8 mouse cellular contexts compared by ENCODE assay signal in genomic region chr19:5529325-5530137, GRCm38 (mm10). TPM values are rescaled to one million over a fixed set of nuclear protein-coding genes. Genes with fewer than 3 reads are reported as not detected.
DNase-seq lines count a peak whose midpoint lies in the region; ATAC-seq and TF ChIP-seq lines count a peak whose summit lies in the region.

No protein-coding gene starts in this region.

- TF ChIP-seq POLR2A in bone marrow macrophage, adult 2 months (IDR thresholded peaks at IDR 0.05; ENCODE audit: borderline replicate concordance, low read depth, low read length): no peak
- no peak for TF ChIP-seq POLR2A in limb, embryonic 14.5 days (IDR thresholded peaks at IDR 0.05; ENCODE audit: borderline replicate concordance, extremely low read depth, insufficient read depth, insufficient read length)
- TF ChIP-seq POLR2A in spleen, adult 2 months (IDR thresholded peaks at IDR 0.05; ENCODE audit: low read depth, low read length): no peak

- no peak overlapping the region for H3K9ac ChIP-seq in embryonic facial prominence, embryonic 15.5 days
- no peak overlapping the region for H3K9ac ChIP-seq in kidney, embryonic 14.5 days (ENCODE audit: low read depth, low read length)
- 0 out of 2 replicates have a peak overlapping the region, but pooled peaks have one; percentile 13 for H3K9ac ChIP-seq in limb, embryonic 14.5 days (ENCODE audit: low read depth, low read length, severe bottlenecking)
- 0 out of 2 replicates have a peak overlapping the region, but pooled peaks have one; percentile 24 for H3K9ac ChIP-seq in midbrain, embryonic 16.5 days (ENCODE audit: low read depth, low read length)

- ATAC-seq in embryonic facial prominence, embryonic 15.5 days (ENCODE audit: insufficient number of reproducible peaks, low FRiP score, low TSS enrichment, low read depth): peak; percentile 92
- peak; percentile 97 for ATAC-seq in kidney, embryonic 14.5 days (ENCODE audit: low FRiP score, low TSS enrichment)
- ATAC-seq in limb, embryonic 14.5 days (ENCODE audit: low FRiP score, low read depth): peak; percentile 94
- peak; percentile 86 for ATAC-seq in midbrain, embryonic 16.5 days

- H3K9me3 ChIP-seq in embryonic facial prominence, embryonic 15.5 days (replicated peaks): no peaks in the 10 kb centered on the region
- no peaks in the 10 kb centered on the region for H3K9me3 ChIP-seq in heart, embryonic 10.5 days
- no peaks in the 10 kb centered on the region for H3K9me3 ChIP-seq in kidney, embryonic 14.5 days (ENCODE audit: control insufficient read depth, low read length)
- H3K9me3 ChIP-seq in limb, embryonic 14.5 days (ENCODE audit: control insufficient read depth, low read length): no peaks in the 10 kb centered on the region
- H3K9me3 ChIP-seq in midbrain, embryonic 16.5 days (replicated peaks; ENCODE audit: control insufficient read depth, low read length, poor library complexity, severe bottlenecking): no peaks in the 10 kb centered on the region

- peak; percentile 75 for TF ChIP-seq CTCF in bone marrow macrophage, adult 2 months (IDR thresholded peaks at IDR 0.05; ENCODE audit: low read depth, low read length)
- TF ChIP-seq CTCF in spleen, adult 2 months (IDR thresholded peaks at IDR 0.05; ENCODE audit: extremely low read depth, insufficient read depth, insufficient read length, insufficient replicate concordance): peak; percentile 100

- H3K4me2 ChIP-seq in embryonic facial prominence, embryonic 15.5 days (replicated peaks): peak overlapping the region; percentile 49
- H3K4me2 ChIP-seq in kidney, embryonic 14.5 days (replicated peaks; ENCODE audit: low read depth, low read length): peak overlapping the region; percentile 42
- peak overlapping the region; percentile 37 for H3K4me2 ChIP-seq in limb, embryonic 14.5 days (replicated peaks; ENCODE audit: low read depth, low read length, severe bottlenecking)
- peak overlapping the region; percentile 34 for H3K4me2 ChIP-seq in midbrain, embryonic 16.5 days (ENCODE audit: low read length)

- no peaks in the 10 kb centered on the region for H3K36me3 ChIP-seq in embryonic facial prominence, embryonic 15.5 days
- H3K36me3 ChIP-seq in heart, embryonic 10.5 days: no peaks in the 10 kb centered on the region
- no peaks in the 10 kb centered on the region for H3K36me3 ChIP-seq in kidney, embryonic 14.5 days (ENCODE audit: control insufficient read depth, insufficient read depth, low read length)
- no peaks in the 10 kb centered on the region for H3K36me3 ChIP-seq in limb, embryonic 14.5 days (ENCODE audit: control insufficient read depth, insufficient read depth, low read length)
- no peaks in the 10 kb centered on the region for H3K36me3 ChIP-seq in midbrain, embryonic 16.5 days (ENCODE audit: control insufficient read depth, insufficient read depth, low read length)
- no peaks in the 10 kb centered on the region for H3K36me3 ChIP-seq in spleen, adult 2 months (ENCODE audit: control insufficient read depth, insufficient read depth, low read length)

- no peak overlapping the region for H3K27ac ChIP-seq in bone marrow macrophage, adult 2 months (ENCODE audit: insufficient read depth, low read depth, low read length)
- H3K27ac ChIP-seq in embryonic facial prominence, embryonic 15.5 days (replicated peaks): peak overlapping the region; percentile 77
- no peak overlapping the region for H3K27ac ChIP-seq in heart, embryonic 10.5 days
- H3K27ac ChIP-seq in kidney, embryonic 14.5 days (ENCODE audit: low read depth, low read length): peak overlapping the region; percentile 84
- no peak overlapping the region for H3K27ac ChIP-seq in limb, embryonic 14.5 days (replicated peaks; ENCODE audit: low read depth, low read length)
- peak overlapping the region; percentile 11; the same call in 1 of the 2 replicates for H3K27ac ChIP-seq in midbrain, embryonic 16.5 days (ENCODE audit: low read length)
- 0 out of 2 replicates have a peak overlapping the region, but pooled peaks have one; percentile 18 for H3K27ac ChIP-seq in spleen, adult 2 months (ENCODE audit: insufficient read depth, low read length)

- peaks cover 11% of the 10 kb centered on the region for H3K4me1 ChIP-seq in bone marrow macrophage, adult 2 months (ENCODE audit: control insufficient read depth, insufficient read depth, low read length)
- peaks cover 18% of the 10 kb centered on the region for H3K4me1 ChIP-seq in embryonic facial prominence, embryonic 15.5 days
- H3K4me1 ChIP-seq in heart, embryonic 10.5 days: peaks cover 11% of the 10 kb centered on the region
- 0 out of 2 replicates have a peak, but pooled peaks cover 3% of the 10 kb centered on the region for H3K4me1 ChIP-seq in kidney, embryonic 14.5 days (ENCODE audit: control insufficient read depth, insufficient read depth, low read length)
- peaks cover 4% of the 10 kb centered on the region; the same call in 1 of the 2 replicates for H3K4me1 ChIP-seq in limb, embryonic 14.5 days (ENCODE audit: control insufficient read depth, insufficient read depth, low read length)
- H3K4me1 ChIP-seq in midbrain, embryonic 16.5 days (ENCODE audit: control insufficient read depth, insufficient read depth, low read length): peaks cover 10% of the 10 kb centered on the region
- peaks cover 5% of the 10 kb centered on the region; the same call in 1 of the 2 replicates for H3K4me1 ChIP-seq in spleen, adult 2 months (ENCODE audit: control insufficient read depth, insufficient read depth, insufficient read length)

- 6% methylated on average over 20 of the region's 20 CpGs for WGBS in embryonic facial prominence, embryonic 15.5 days
- 20% methylated on average over 20 of the region's 20 CpGs for WGBS in heart, embryonic 10.5 days
- WGBS in kidney, embryonic 14.5 days: 13% methylated on average over 20 of the region's 20 CpGs
- WGBS in limb, embryonic 14.5 days: 11% methylated on average over 20 of the region's 20 CpGs
- WGBS in midbrain, embryonic 16.5 days: 9% methylated on average over 20 of the region's 20 CpGs
- 19% methylated on average over 20 of the region's 20 CpGs for WGBS in spleen, adult 2 months

- peak; percentile 96 to 97 for DNase-seq in B cell, adult 2 months
- DNase-seq in heart, embryonic 10.5 days (ENCODE audit: low spot score): peak; percentile 97
- DNase-seq in limb, embryonic 14.5 days (ENCODE audit: low spot score): peak; percentile 94
- DNase-seq in spleen, adult 2 months (ENCODE audit: low read depth in 1 of 2, low spot score in 2 of 2): peak; percentile 78 to 94

- H3K27me3 ChIP-seq in embryonic facial prominence, embryonic 15.5 days: peaks cover 3% of the 10 kb centered on the region; the same call in 1 of the 2 replicates
- H3K27me3 ChIP-seq in heart, embryonic 10.5 days (ENCODE audit: insufficient read depth, poor library complexity, severe bottlenecking): peaks cover 30% of the 10 kb centered on the region
- H3K27me3 ChIP-seq in kidney, embryonic 14.5 days (ENCODE audit: control insufficient read depth, insufficient read depth, low read length): no peaks in the 10 kb centered on the region
- H3K27me3 ChIP-seq in limb, embryonic 14.5 days (ENCODE audit: control insufficient read depth, insufficient read depth, low read length): no peaks in the 10 kb centered on the region
- no peaks in the 10 kb centered on the region for H3K27me3 ChIP-seq in midbrain, embryonic 16.5 days (ENCODE audit: control insufficient read depth, insufficient read depth, low read depth, low read length)
- no peaks in the 10 kb centered on the region for H3K27me3 ChIP-seq in spleen, adult 2 months (ENCODE audit: control insufficient read depth, insufficient read depth, low read length)

- H3K4me3 ChIP-seq in bone marrow macrophage, adult 2 months (ENCODE audit: insufficient read depth, low read length): peak overlapping the region; percentile 41
- H3K4me3 ChIP-seq in embryonic facial prominence, embryonic 15.5 days (replicated peaks): peak overlapping the region; percentile 32
- H3K4me3 ChIP-seq in heart, embryonic 10.5 days: peak overlapping the region; percentile 27
- H3K4me3 ChIP-seq in kidney, embryonic 14.5 days (ENCODE audit: low read length): peak overlapping the region; percentile 12; the same call in 1 of the 2 replicates
- H3K4me3 ChIP-seq in limb, embryonic 14.5 days (replicated peaks; ENCODE audit: low read length): peak overlapping the region; percentile 4; the same call in 1 of the 2 replicates
- no peak overlapping the region for H3K4me3 ChIP-seq in midbrain, embryonic 16.5 days (ENCODE audit: low read depth, low read length)
- H3K4me3 ChIP-seq in spleen, adult 2 months (ENCODE audit: extremely low read depth, insufficient read depth, insufficient read length): peak overlapping the region; percentile 40; the same call in 1 of the 2 replicates

RNA-seq across cellular contexts. Expression of gene Snx32, which starts 19.2 kb away (rescaled TPM):
- 34.1 and 43.8 TPM in 2 replicates for polyA plus RNA-seq in bone marrow macrophage, adult 2 months (2012; ENCODE audit: insufficient read depth, insufficient read length, missing spikeins)
- polyA plus RNA-seq in embryonic facial prominence, embryonic 15.5 days (2015; fragmentation: Nextera tagmentation; extraction: Ambion mirVana): 10.7 and 11.7 TPM in 2 replicates
- 10.6 and 15.6 TPM in 2 replicates for polyA plus RNA-seq in heart, embryonic 10.5 days (2016; fragmentation: Nextera tagmentation; extraction: Ambion mirVana)
- 5.7 and 6.5 TPM in 2 replicates for polyA plus RNA-seq in kidney, embryonic 14.5 days (2014; fragmentation: Nextera tagmentation; extraction: Ambion mirVana)
- 23.6 and 26.0 TPM in 2 replicates for polyA plus RNA-seq in limb, embryonic 14.5 days (2012; rRNA removed)
- 9.6 and 10.5 TPM in 2 replicates for polyA plus RNA-seq in limb, embryonic 14.5 days (2014; fragmentation: Nextera tagmentation; extraction: Ambion mirVana)
- polyA plus RNA-seq in midbrain, embryonic 16.5 days (2015; fragmentation: Nextera tagmentation; extraction: Ambion mirVana): 112 and 116 TPM in 2 replicates
- polyA plus RNA-seq in spleen, adult 2 months (2012; rRNA removed): 10.8 and 12.2 TPM in 2 replicates

RNA-seq across cellular contexts. Expression of gene 1700020D05Rik, which starts 25.9 kb away (rescaled TPM):
- polyA plus RNA-seq in bone marrow macrophage, adult 2 months (2012; ENCODE audit: insufficient read depth, insufficient read length, missing spikeins): 5.1 and 7.7 TPM in 2 replicates
- 0.16 TPM in 1 of 2 replicates, not detected in the other for polyA plus RNA-seq in embryonic facial prominence, embryonic 15.5 days (2015; fragmentation: Nextera tagmentation; extraction: Ambion mirVana)
- polyA plus RNA-seq in heart, embryonic 10.5 days (2016; fragmentation: Nextera tagmentation; extraction: Ambion mirVana): 0.14 and 0.25 TPM in 2 replicates
- 0.19 TPM in 1 of 2 replicates, not detected in the other for polyA plus RNA-seq in kidney, embryonic 14.5 days (2014; fragmentation: Nextera tagmentation; extraction: Ambion mirVana)
- polyA plus RNA-seq in limb, embryonic 14.5 days (2012; rRNA removed): 2.4 and 3.1 TPM in 2 replicates
- polyA plus RNA-seq in limb, embryonic 14.5 days (2014; fragmentation: Nextera tagmentation; extraction: Ambion mirVana): not detected in 2 replicates
- not detected in 2 replicates for polyA plus RNA-seq in midbrain, embryonic 16.5 days (2015; fragmentation: Nextera tagmentation; extraction: Ambion mirVana)
- polyA plus RNA-seq in spleen, adult 2 months (2012; rRNA removed): 0.77 and 1.5 TPM in 2 replicates

RNA-seq across cellular contexts. Expression of gene Ovol1, which starts 30.9 kb away (rescaled TPM):
- not detected in 2 replicates for polyA plus RNA-seq in bone marrow macrophage, adult 2 months (2012; ENCODE audit: insufficient read depth, insufficient read length, missing spikeins)
- polyA plus RNA-seq in embryonic facial prominence, embryonic 15.5 days (2015; fragmentation: Nextera tagmentation; extraction: Ambion mirVana): 22.1 and 23.3 TPM in 2 replicates
- polyA plus RNA-seq in heart, embryonic 10.5 days (2016; fragmentation: Nextera tagmentation; extraction: Ambion mirVana): 0.35 TPM in 1 of 2 replicates, not detected in the other
- 11.1 and 11.8 TPM in 2 replicates for polyA plus RNA-seq in kidney, embryonic 14.5 days (2014; fragmentation: Nextera tagmentation; extraction: Ambion mirVana)
- 5.6 and 7.2 TPM in 2 replicates for polyA plus RNA-seq in limb, embryonic 14.5 days (2012; rRNA removed)
- 9.9 and 12.8 TPM in 2 replicates for polyA plus RNA-seq in limb, embryonic 14.5 days (2014; fragmentation: Nextera tagmentation; extraction: Ambion mirVana)
- polyA plus RNA-seq in midbrain, embryonic 16.5 days (2015; fragmentation: Nextera tagmentation; extraction: Ambion mirVana): 0.11 TPM in 1 of 2 replicates, not detected in the other
- 0.05 TPM in 2 replicates for polyA plus RNA-seq in spleen, adult 2 months (2012; rRNA removed)

RNA-seq across cellular contexts. Expression of gene Ap5b1, which starts 38.3 kb away (rescaled TPM):
- 13.5 and 14.4 TPM in 2 replicates for polyA plus RNA-seq in bone marrow macrophage, adult 2 months (2012; ENCODE audit: insufficient read depth, insufficient read length, missing spikeins)
- polyA plus RNA-seq in embryonic facial prominence, embryonic 15.5 days (2015; fragmentation: Nextera tagmentation; extraction: Ambion mirVana): 5.2 and 5.7 TPM in 2 replicates
- 2.2 and 2.7 TPM in 2 replicates for polyA plus RNA-seq in heart, embryonic 10.5 days (2016; fragmentation: Nextera tagmentation; extraction: Ambion mirVana)
- polyA plus RNA-seq in kidney, embryonic 14.5 days (2014; fragmentation: Nextera tagmentation; extraction: Ambion mirVana): 7.6 and 9.2 TPM in 2 replicates
- polyA plus RNA-seq in limb, embryonic 14.5 days (2012; rRNA removed): 2.6 and 3.5 TPM in 2 replicates
- 3.1 and 3.7 TPM in 2 replicates for polyA plus RNA-seq in limb, embryonic 14.5 days (2014; fragmentation: Nextera tagmentation; extraction: Ambion mirVana)
- 1.9 and 2.3 TPM in 2 replicates for polyA plus RNA-seq in midbrain, embryonic 16.5 days (2015; fragmentation: Nextera tagmentation; extraction: Ambion mirVana)
- polyA plus RNA-seq in spleen, adult 2 months (2012; rRNA removed): 18.6 and 25.0 TPM in 2 replicates

RNA-seq across cellular contexts. Expression of gene Cfl1, which starts 39.3 kb away (rescaled TPM):
- 1,898 and 2,021 TPM in 2 replicates for polyA plus RNA-seq in bone marrow macrophage, adult 2 months (2012; ENCODE audit: insufficient read depth, insufficient read length, missing spikeins)
- 2,278 and 2,311 TPM in 2 replicates for polyA plus RNA-seq in embryonic facial prominence, embryonic 15.5 days (2015; fragmentation: Nextera tagmentation; extraction: Ambion mirVana)
- 2,322 and 2,829 TPM in 2 replicates for polyA plus RNA-seq in heart, embryonic 10.5 days (2016; fragmentation: Nextera tagmentation; extraction: Ambion mirVana)
- polyA plus RNA-seq in kidney, embryonic 14.5 days (2014; fragmentation: Nextera tagmentation; extraction: Ambion mirVana): 3,114 and 3,144 TPM in 2 replicates
- 913 and 966 TPM in 2 replicates for polyA plus RNA-seq in limb, embryonic 14.5 days (2012; rRNA removed)
- 2,572 and 2,655 TPM in 2 replicates for polyA plus RNA-seq in limb, embryonic 14.5 days (2014; fragmentation: Nextera tagmentation; extraction: Ambion mirVana)
- polyA plus RNA-seq in midbrain, embryonic 16.5 days (2015; fragmentation: Nextera tagmentation; extraction: Ambion mirVana): 3,571 and 3,575 TPM in 2 replicates
- 427 and 734 TPM in 2 replicates for polyA plus RNA-seq in spleen, adult 2 months (2012; rRNA removed)

Comparison
In these comparisons a context has a peak if more than half of its experiments do, and no peak if none do; other contexts are left out.
1. H3K27ac ChIP-seq: peak in embryonic facial prominence, embryonic 15.5 days (single experiment), kidney, embryonic 14.5 days (single experiment), midbrain, embryonic 16.5 days (single experiment) and spleen, adult 2 months (single experiment); none in bone marrow macrophage, adult 2 months (single experiment), heart, embryonic 10.5 days (single experiment) and limb, embryonic 14.5 days (single experiment).
2. H3K9ac ChIP-seq: peak in limb, embryonic 14.5 days (single experiment) and midbrain, embryonic 16.5 days (single experiment); none in embryonic facial prominence, embryonic 15.5 days (single experiment) and kidney, embryonic 14.5 days (single experiment).
3. Peak in every context shown above with its lines, with median percentiles within 50 percentile points of each other: DNase-seq, ATAC-seq and H3K4me2 ChIP-seq.